Mouse (Mus musculus) embryonic stem cell, embryonic (primary cell): ENCODE results near the gene Prmt7.

Source experiments
- CTCF ChIA-PET, 4 experiments: fragments of 300-600 bp in 2 of 4; fragments of 350-600 bp in 2 of 4; sonication (Branson Sonifier 250); formaldehyde crosslinking; loops; one replicate each; lab custom pipeline; 2022; ENCODE audit warnings: inconsistent platforms in 2 of 4; lab: Charles Lee
- POLR2A ChIA-PET, 4 experiments: fragments of 300-600 bp in 2 of 4; fragments of 350-600 bp in 2 of 4; sonication (Branson Sonifier 250); formaldehyde crosslinking; loops; one replicate each; lab custom pipeline; 2022; ENCODE audit warnings: antibody characterized with exemption in 4 of 4, inconsistent platforms in 1 of 4; lab: Charles Lee

Prmt7 gene

GRCm38 (mm10) chr8:106300739-106301715, 90.3 kb downstream of the Prmt7 start:
- ChIA-PET POLR2A (interaction anchor here in 2 of 4 experiments (0.6 kb wide), 3 partner anchors 25 to 328 kb away, joined by 3 to 9 read pairs (median 3); no protein-coding TSS in a partner anchor), CTCF (interaction anchor here in 3 of 4 experiments (0.6 kb wide), 3 partner anchors 101 to 157 kb away, joined by 3 to 4 read pairs (median 3); no protein-coding TSS in a partner anchor)
